Mouse (Mus musculus): ENCODE measurements around the gene Mpp2. TPM values are rescaled to one million over a fixed set of nuclear protein-coding genes. Genes with fewer than 3 reads are reported as not detected.
A peak's percentile ranks its signal among the peaks of the same experiment; 100 is the strongest.

Gene Mpp2
- polyA plus RNA-seq, 1 experiment from 2014 or later: 6.0 TPM

DNA sequence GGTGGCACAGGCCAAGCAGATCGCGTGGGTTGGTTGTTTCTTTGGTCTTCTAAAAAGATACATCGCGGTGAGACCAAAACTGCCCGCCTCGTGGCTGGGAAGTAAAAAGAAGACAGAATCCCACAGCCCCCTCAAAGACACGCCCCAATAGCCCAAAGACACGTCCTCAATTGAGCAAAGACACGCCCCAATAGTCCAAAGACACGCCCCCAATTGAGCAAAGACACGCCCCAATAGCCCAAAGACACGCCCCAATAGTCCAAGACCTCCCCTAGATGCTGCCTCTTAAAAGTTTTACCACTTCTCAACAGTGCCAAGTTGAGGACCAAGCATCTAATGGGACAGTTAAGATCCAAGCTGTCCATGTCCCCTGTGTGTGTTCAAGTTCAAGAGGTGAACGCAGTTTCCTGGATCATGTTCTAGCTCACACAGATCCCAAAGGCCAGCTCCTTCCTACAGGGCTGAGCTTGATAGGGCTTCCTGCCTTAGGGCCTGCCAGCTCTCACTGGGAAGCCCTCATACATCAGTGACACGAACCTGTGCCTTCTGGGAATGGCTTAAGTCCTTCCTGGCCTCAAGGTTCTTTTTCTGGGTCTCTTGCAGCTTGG, 38.3 kb downstream of the Mpp2 start:
- H3K4me3 ChIP-seq: no peak overlapping the region
- no peaks in the 10 kb centered on the region for H3K36me3 ChIP-seq
- peak overlapping the region; percentile 82; the same call in 1 of the 2 replicates for H3K27ac ChIP-seq
- 58% methylated on average over 14 of the region's 14 CpGs for WGBS
- no peak overlapping the region for H3K4me2 ChIP-seq
- no peak for ATAC-seq (replicated peaks; ENCODE audit: insufficient number of reproducible peaks, insufficient read depth, low FRiP score, low read depth)
- no peak overlapping the region for H3K9ac ChIP-seq
- 0 out of 2 replicates have a peak, but pooled peaks cover 2% of the 10 kb centered on the region for H3K4me1 ChIP-seq (replicated peaks)
- 0 out of 2 replicates have a peak, but pooled peaks cover 3% of the 10 kb centered on the region for H3K9me3 ChIP-seq (replicated peaks)
- no peaks in the 10 kb centered on the region for H3K27me3 ChIP-seq

- Histone ChIP-seq H3K9ac (no peak overlapping the region), H3K4me2 (no peak overlapping the region), H3K27ac (no peak overlapping the region), H3K9me3 (replicated peaks) (0 out of 2 replicates have a peak, but pooled peaks cover 3% of the 10 kb centered on the region), H3K27me3 (no peaks in the 10 kb centered on the region), H3K36me3 (no peaks in the 10 kb centered on the region), H3K4me3 (no peak overlapping the region), H3K4me1 (replicated peaks) (no peaks in the 10 kb centered on the region)
- WGBS: 80% methylated on average over 9 of the region's 9 CpGs
- no peak for ATAC-seq (replicated peaks; ENCODE audit: insufficient number of reproducible peaks, insufficient read depth, low FRiP score, low read depth)
Measured at GRCm38 (mm10) chr11:102046607-102047006, 41.7 kb downstream of the Mpp2 start.

- Histone ChIP-seq H3K4me2 (no peak overlapping the region), H3K4me3 (no peak overlapping the region), H3K9me3 (replicated peaks) (0 out of 2 replicates have a peak, but pooled peaks cover 3% of the 10 kb centered on the region), H3K27me3 (no peaks in the 10 kb centered on the region), H3K4me1 (replicated peaks) (0 out of 2 replicates have a peak, but pooled peaks cover 1% of the 10 kb centered on the region), H3K9ac (no peak overlapping the region), H3K36me3 (no peaks in the 10 kb centered on the region), H3K27ac (no peak overlapping the region)
- 72% methylated on average over 7 of the region's 7 CpGs for WGBS
- no peak for ATAC-seq (replicated peaks; ENCODE audit: insufficient number of reproducible peaks, insufficient read depth, low FRiP score, low read depth)
Measured at GRCm38 (mm10) chr11:102044691-102045212, 43.6 kb downstream of the Mpp2 start.

- no peak overlapping the region for H3K9ac ChIP-seq
- no peak overlapping the region for H3K27ac ChIP-seq
- WGBS: 79% methylated on average over 6 of the region's 6 CpGs
- no peaks in the 10 kb centered on the region for H3K27me3 ChIP-seq
- no peak overlapping the region for H3K4me2 ChIP-seq
- 0 out of 2 replicates have a peak, but pooled peaks cover 3% of the 10 kb centered on the region for H3K9me3 ChIP-seq (replicated peaks)
- H3K4me1 ChIP-seq (replicated peaks): 0 out of 2 replicates have a peak, but pooled peaks cover 4% of the 10 kb centered on the region
- H3K36me3 ChIP-seq: no peaks in the 10 kb centered on the region
- H3K4me3 ChIP-seq: no peak overlapping the region
- no peak for ATAC-seq (replicated peaks; ENCODE audit: insufficient number of reproducible peaks, insufficient read depth, low FRiP score, low read depth)
Measured at GRCm38 (mm10) chr11:102043381-102043780, 44.9 kb downstream of the Mpp2 start.

DNA sequence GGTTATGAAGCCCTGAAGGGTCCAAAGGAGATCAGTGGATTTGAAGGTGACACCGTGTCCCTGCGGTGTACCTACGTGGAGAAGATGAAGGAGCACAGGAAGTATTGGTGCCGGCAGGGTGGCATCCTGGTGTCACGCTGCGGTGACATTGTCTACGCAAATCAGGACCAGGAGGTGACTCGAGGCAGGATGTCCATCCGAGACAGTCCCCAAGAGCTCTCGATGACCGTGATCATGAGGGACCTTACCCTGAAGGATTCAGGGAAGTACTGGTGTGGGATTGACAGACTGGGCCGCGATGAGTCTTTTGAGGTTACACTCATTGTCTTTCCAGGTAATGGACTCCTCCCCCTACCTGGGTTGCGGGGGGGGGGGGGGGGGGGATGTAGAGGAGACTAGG, 45.3 kb downstream of the Mpp2 start:
- Histone ChIP-seq H3K4me1 (replicated peaks) (0 out of 2 replicates have a peak, but pooled peaks cover 4% of the 10 kb centered on the region), H3K4me3 (no peak overlapping the region), H3K4me2 (no peak overlapping the region), H3K27ac (no peak overlapping the region), H3K36me3 (no peaks in the 10 kb centered on the region), H3K9me3 (replicated peaks) (0 out of 2 replicates have a peak, but pooled peaks cover 3% of the 10 kb centered on the region), H3K9ac (no peak overlapping the region), H3K27me3 (no peaks in the 10 kb centered on the region)
- 91% methylated on average over 13 of the region's 14 CpGs for WGBS
- ATAC-seq (replicated peaks; ENCODE audit: insufficient number of reproducible peaks, insufficient read depth, low FRiP score, low read depth): no peak

DNA sequence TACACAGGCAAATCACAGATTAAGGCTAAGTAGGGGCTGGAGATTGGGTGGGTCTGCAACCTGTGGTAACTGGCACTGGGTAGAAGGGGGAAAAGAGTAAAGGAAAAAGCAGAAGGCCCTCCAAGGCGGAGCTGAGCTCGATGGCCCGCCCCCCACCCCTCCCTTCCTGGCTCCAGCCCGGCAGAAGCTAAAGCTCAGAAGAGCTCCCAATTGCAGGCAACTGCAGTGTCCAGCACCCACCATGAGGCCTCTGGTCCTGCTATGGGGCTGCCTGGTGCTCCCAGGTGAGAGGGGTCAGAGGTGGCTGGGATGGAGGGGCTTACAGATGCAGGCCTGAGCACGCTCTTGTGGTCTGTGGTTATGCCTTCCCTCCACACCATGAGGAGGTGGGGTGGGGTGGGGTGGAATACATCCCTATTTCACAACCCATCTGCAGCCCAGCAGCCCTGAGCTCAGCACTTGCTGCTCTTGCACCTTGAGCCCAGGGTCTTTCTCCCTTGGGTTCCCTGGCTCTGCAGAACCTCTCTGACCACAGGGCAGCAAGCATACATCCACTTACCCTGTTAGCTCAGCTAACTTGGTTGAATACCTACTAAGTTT, 46.9 kb downstream of the Mpp2 start, which contains the start of gene Cd300lg:
Gene Cd300lg (plus strand): TSS at position 160 of the 600 bp plus-strand sequence.
- H3K27ac ChIP-seq: no peak within 1 kb of the TSS
- peak within 1 kb of the TSS; percentile 29; the same call in 1 of the 2 replicates for H3K9ac ChIP-seq
- H3K4me1 ChIP-seq (replicated peaks): 0 out of 2 replicates have a peak, but pooled peaks cover 4% of the 10 kb centered on the region
- peak within 1 kb of the TSS; percentile 27 for H3K4me3 ChIP-seq
- H3K4me2 ChIP-seq: peak within 1 kb of the TSS; percentile 9
- H3K27me3 ChIP-seq: no peaks in the 10 kb centered on the region
- ATAC-seq (replicated peaks; ENCODE audit: insufficient number of reproducible peaks, insufficient read depth, low FRiP score, low read depth): no peak
- WGBS: 57% methylated on average over 5 of the region's 5 CpGs
- H3K36me3 ChIP-seq: no peaks in the 10 kb centered on the region
- H3K9me3 ChIP-seq (replicated peaks): 0 out of 2 replicates have a peak, but pooled peaks cover 3% of the 10 kb centered on the region

DNA sequence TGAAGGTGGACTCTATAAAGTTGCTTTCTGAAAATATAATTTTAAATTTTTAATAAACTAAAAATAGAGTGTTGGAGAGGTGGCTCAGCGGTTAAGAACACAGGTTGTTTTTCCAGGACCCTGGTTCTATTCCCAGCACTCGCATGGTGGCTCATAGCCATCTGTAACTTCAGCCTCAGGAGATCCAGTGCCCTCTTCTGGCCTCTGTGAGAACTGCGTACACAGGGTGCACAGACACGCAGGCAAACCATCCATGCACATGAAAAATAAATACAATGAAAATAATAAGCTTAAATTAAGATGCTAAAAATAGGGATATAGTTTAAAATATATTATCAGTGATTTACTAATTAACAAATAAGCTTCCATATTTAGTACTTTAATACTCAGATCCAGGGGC, 47.7 kb downstream of the Mpp2 start:
- WGBS: 71% methylated on average over 4 of the region's 4 CpGs

DNA sequence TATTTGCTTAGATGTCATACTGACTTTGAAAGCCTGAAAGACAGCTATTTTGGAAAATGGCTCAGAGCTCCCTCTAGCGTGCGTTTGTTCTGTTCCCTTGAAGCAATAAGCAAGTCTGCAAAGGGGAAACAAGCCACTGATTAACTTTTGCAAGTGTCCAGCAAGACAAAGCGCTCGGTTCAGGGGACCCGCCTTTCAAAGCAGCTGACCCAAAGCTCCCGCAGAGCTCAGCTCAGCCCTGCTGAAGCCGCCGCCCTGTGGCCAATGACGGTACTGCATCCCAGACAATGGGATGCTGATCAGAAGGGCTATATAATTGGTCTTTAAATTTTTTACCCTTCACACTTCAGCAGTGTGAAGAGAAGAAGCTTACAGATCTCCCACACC, 48.2 kb downstream of the Mpp2 start:
- H3K4me3 ChIP-seq: no peak overlapping the region
- no peaks in the 10 kb centered on the region for H3K9me3 ChIP-seq (replicated peaks)
- WGBS: under 1% methylated on average over 9 of the region's 9 CpGs
- no peaks in the 10 kb centered on the region for H3K27me3 ChIP-seq
- no peaks in the 10 kb centered on the region for H3K36me3 ChIP-seq
- no peak overlapping the region for H3K9ac ChIP-seq
- H3K4me2 ChIP-seq: no peak overlapping the region
- ATAC-seq (replicated peaks; ENCODE audit: insufficient number of reproducible peaks, insufficient read depth, low FRiP score, low read depth): peak; percentile 88
- 0 out of 2 replicates have a peak, but pooled peaks cover 4% of the 10 kb centered on the region for H3K4me1 ChIP-seq (replicated peaks)
- H3K27ac ChIP-seq: no peak overlapping the region

More for the DNA sequence above, 47.7 kb downstream of the Mpp2 start:
- H3K4me2 ChIP-seq: no peak overlapping the region
- H3K9me3 ChIP-seq (replicated peaks): 0 out of 2 replicates have a peak, but pooled peaks cover 2% of the 10 kb centered on the region
- no peak overlapping the region for H3K27ac ChIP-seq
- H3K9ac ChIP-seq: no peak overlapping the region
- ATAC-seq (replicated peaks; ENCODE audit: insufficient number of reproducible peaks, insufficient read depth, low FRiP score, low read depth): no peak
- no peak overlapping the region for H3K4me3 ChIP-seq
- H3K4me1 ChIP-seq (replicated peaks): 0 out of 2 replicates have a peak, but pooled peaks cover 4% of the 10 kb centered on the region
- no peaks in the 10 kb centered on the region for H3K27me3 ChIP-seq
- H3K36me3 ChIP-seq: no peaks in the 10 kb centered on the region

GRCm38 (mm10) chr11:102039487-102040137, 48.7 kb downstream of the Mpp2 start:
- Histone ChIP-seq H3K27ac (no peak overlapping the region), H3K4me1 (replicated peaks) (0 out of 2 replicates have a peak, but pooled peaks cover 4% of the 10 kb centered on the region), H3K27me3 (no peaks in the 10 kb centered on the region), H3K36me3 (no peaks in the 10 kb centered on the region), H3K4me3 (no peak overlapping the region), H3K4me2 (no peak overlapping the region), H3K9me3 (replicated peaks) (no peaks in the 10 kb centered on the region), H3K9ac (no peak overlapping the region)
- WGBS: 61% methylated on average over 13 of the region's 13 CpGs
- no peak for ATAC-seq (replicated peaks; ENCODE audit: insufficient number of reproducible peaks, insufficient read depth, low FRiP score, low read depth)

DNA sequence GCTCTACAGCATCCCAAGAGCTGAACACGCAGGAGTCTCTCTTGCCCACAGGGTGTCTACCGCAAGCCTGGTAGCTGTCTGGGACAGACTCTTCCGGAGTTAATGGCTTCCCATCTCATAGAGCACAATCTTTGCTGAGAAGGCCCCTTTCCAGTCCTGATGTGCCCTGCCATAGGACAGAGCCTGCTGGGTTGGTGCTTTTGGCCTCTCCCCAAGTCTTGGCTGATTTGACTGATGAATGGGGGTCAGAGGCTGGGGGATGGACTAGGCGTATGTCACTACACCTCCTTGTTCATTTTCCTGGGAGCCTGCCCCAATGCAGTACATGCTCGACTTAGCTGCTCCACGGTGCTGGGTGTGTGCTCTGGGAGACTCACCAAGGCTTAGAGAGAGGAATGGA, 50.5 kb downstream of the Mpp2 start:
- Histone ChIP-seq H3K9me3 (replicated peaks) (no peaks in the 10 kb centered on the region), H3K36me3 (no peaks in the 10 kb centered on the region), H3K4me1 (replicated peaks) (0 out of 2 replicates have a peak, but pooled peaks cover 4% of the 10 kb centered on the region), H3K9ac (no peak overlapping the region), H3K4me3 (no peak overlapping the region), H3K27ac (no peak overlapping the region), H3K4me2 (no peak overlapping the region), H3K27me3 (no peaks in the 10 kb centered on the region)
- 81% methylated on average over 6 of the region's 6 CpGs for WGBS
- ATAC-seq (replicated peaks; ENCODE audit: insufficient number of reproducible peaks, insufficient read depth, low FRiP score, low read depth): no peak

- no peak for ATAC-seq (replicated peaks; ENCODE audit: insufficient number of reproducible peaks, insufficient read depth, low FRiP score, low read depth)
- Histone ChIP-seq H3K4me3 (no peak overlapping the region), H3K9me3 (replicated peaks) (no peaks in the 10 kb centered on the region), H3K9ac (no peak overlapping the region), H3K4me1 (replicated peaks) (0 out of 2 replicates have a peak, but pooled peaks cover 4% of the 10 kb centered on the region), H3K4me2 (no peak overlapping the region), H3K27ac (no peak overlapping the region), H3K36me3 (no peaks in the 10 kb centered on the region), H3K27me3 (no peaks in the 10 kb centered on the region)
- WGBS: 52% methylated on average over 7 of the region's 7 CpGs
Measured at GRCm38 (mm10) chr11:102036336-102036735, 52.0 kb downstream of the Mpp2 start.

Measured in heart, embryonic 15.5 days (tissue).